ENCODE assay signal across 7 mouse cellular contexts in genomic region chr5:35672581-35672980, GRCm38 (mm10). TPM values are rescaled to one million over a fixed set of nuclear protein-coding genes. Genes with fewer than 3 reads are reported as not detected.
A peak's percentile ranks its signal among the peaks of the same experiment; 100 is the strongest.
DNase-seq lines count a peak whose midpoint lies in the region; ATAC-seq and TF ChIP-seq lines count a peak whose summit lies in the region.

No protein-coding gene starts in this region.

- whole genome bisulfite sequencing in kidney, embryonic 14.5 days: 50% methylated on average over 1 of the region's 1 CpGs
- 59% methylated on average over 1 of the region's 1 CpGs for WGBS in intestine, embryonic 16.5 days
- 54% methylated on average over 1 of the region's 1 CpGs for WGBS in forebrain, embryonic 15.5 days

- no peak for TF ChIP-seq CTCF in testis, adult 2 months (IDR thresholded peaks at IDR 0.05; ENCODE audit: control insufficient read depth, insufficient read depth, insufficient replicate concordance, low read depth, low read length)

- H3K36me3 ChIP-seq in kidney, embryonic 14.5 days (ENCODE audit: control insufficient read depth, insufficient read depth, low read length): no peaks in the 10 kb centered on the region
- H3K36me3 ChIP-seq in testis, adult 2 months (ENCODE audit: control insufficient read depth, insufficient read depth, low read length): no peaks in the 10 kb centered on the region
- no peaks in the 10 kb centered on the region for H3K36me3 ChIP-seq in intestine, embryonic 16.5 days (ENCODE audit: control insufficient read depth, insufficient read depth, low read length)
- no peaks in the 10 kb centered on the region for H3K36me3 ChIP-seq in forebrain, embryonic 15.5 days

- no peak for ATAC-seq in kidney, embryonic 14.5 days (ENCODE audit: low FRiP score, low TSS enrichment)
- peak; percentile 2; the same call in 1 of the 2 replicates for ATAC-seq in intestine, embryonic 16.5 days
- ATAC-seq in forebrain, embryonic 15.5 days (replicated peaks): no peak

- H3K27ac ChIP-seq in kidney, embryonic 14.5 days (ENCODE audit: low read depth, low read length): peak overlapping the region; percentile 15; the same call in 1 of the 2 replicates
- H3K27ac ChIP-seq in testis, adult 2 months (ENCODE audit: control insufficient read depth, insufficient read depth, low read depth, low read length): peak overlapping the region; percentile 15
- H3K27ac ChIP-seq in intestine, embryonic 16.5 days (ENCODE audit: low read length): peak overlapping the region; percentile 63
- H3K27ac ChIP-seq in forebrain, embryonic 15.5 days (replicated peaks): no peak overlapping the region

- no peak overlapping the region; the same call in 1 of the 2 replicates for H3K9ac ChIP-seq in kidney, embryonic 14.5 days (ENCODE audit: low read depth, low read length)
- peak overlapping the region; percentile 42 for H3K9ac ChIP-seq in intestine, embryonic 16.5 days (ENCODE audit: low read depth, low read length)
- H3K9ac ChIP-seq in forebrain, embryonic 15.5 days (replicated peaks): no peak overlapping the region

- TF ChIP-seq POLR2A in testis, adult 2 months (IDR thresholded peaks at IDR 0.05; ENCODE audit: control insufficient read depth, low read depth, low read length): no peak

- peaks cover 40% of the 10 kb centered on the region for H3K4me1 ChIP-seq in kidney, embryonic 14.5 days (ENCODE audit: control insufficient read depth, insufficient read depth, low read length)
- H3K4me1 ChIP-seq in testis, adult 2 months (ENCODE audit: control insufficient read depth, insufficient read depth, low read length): peaks cover 7% of the 10 kb centered on the region
- H3K4me1 ChIP-seq in intestine, embryonic 16.5 days (ENCODE audit: control insufficient read depth, insufficient read depth, low read length): peaks cover 48% of the 10 kb centered on the region
- 0 out of 2 replicates have a peak, but pooled peaks cover 8% of the 10 kb centered on the region for H3K4me1 ChIP-seq in forebrain, embryonic 15.5 days

- no peaks in the 10 kb centered on the region for H3K9me3 ChIP-seq in kidney, embryonic 14.5 days (ENCODE audit: control insufficient read depth, low read length)
- H3K9me3 ChIP-seq in intestine, embryonic 16.5 days (ENCODE audit: control insufficient read depth, low read length): no peaks in the 10 kb centered on the region
- no peaks in the 10 kb centered on the region for H3K9me3 ChIP-seq in forebrain, embryonic 15.5 days

- DNase-seq in kidney, postnatal 10 days: no peak
- DNase-seq in testis, postnatal 14 days (ENCODE audit: low spot score): no peak
- DNase-seq in right cerebral cortex, adult 18-20 months: no peak

- no peak overlapping the region for H3K4me2 ChIP-seq in kidney, embryonic 14.5 days (replicated peaks; ENCODE audit: low read depth, low read length)
- no peak overlapping the region for H3K4me2 ChIP-seq in intestine, embryonic 16.5 days (ENCODE audit: low read depth, low read length)
- no peak overlapping the region for H3K4me2 ChIP-seq in forebrain, embryonic 15.5 days (replicated peaks)

- H3K27me3 ChIP-seq in kidney, embryonic 14.5 days (ENCODE audit: control insufficient read depth, insufficient read depth, low read length): no peaks in the 10 kb centered on the region; the same call in 1 of the 2 replicates
- H3K27me3 ChIP-seq in testis, adult 2 months (ENCODE audit: control insufficient read depth, insufficient read depth, low read length): no peaks in the 10 kb centered on the region
- no peaks in the 10 kb centered on the region for H3K27me3 ChIP-seq in intestine, embryonic 16.5 days (replicated peaks; ENCODE audit: control insufficient read depth, insufficient read depth, low read length)
- H3K27me3 ChIP-seq in forebrain, embryonic 15.5 days: peaks cover 6% of the 10 kb centered on the region; the same call in 1 of the 2 replicates

- no peak overlapping the region for H3K4me3 ChIP-seq in kidney, embryonic 14.5 days (ENCODE audit: low read length)
- no peak overlapping the region for H3K4me3 ChIP-seq in testis, adult 2 months (ENCODE audit: control insufficient read depth, low read depth, low read length)
- no peak overlapping the region for H3K4me3 ChIP-seq in intestine, embryonic 16.5 days (ENCODE audit: low read length)
- no peak overlapping the region for H3K4me3 ChIP-seq in forebrain, embryonic 15.5 days

RNA-seq across cellular contexts. Expression of gene Htra3, which starts 7.0 kb away (rescaled TPM):
- 7.0 and 8.6 TPM in 2 replicates for polyA plus RNA-seq in kidney, embryonic 14.5 days (2014; fragmentation: Nextera tagmentation; extraction: Ambion mirVana)
- 14.8 and 15.0 TPM in 2 replicates for polyA plus RNA-seq in testis, adult 2 months (2012; rRNA removed)
- polyA plus RNA-seq in intestine, embryonic 16.5 days (2015; fragmentation: Nextera tagmentation; extraction: Ambion mirVana): 53.5 and 58.1 TPM in 2 replicates
- polyA plus RNA-seq in forebrain, embryonic 15.5 days (2015; fragmentation: Nextera tagmentation; extraction: Ambion mirVana): 9.6 and 10.9 TPM in 2 replicates
